Mouse (Mus musculus) heart, embryonic 16.5 days (tissue): ENCODE results near the gene Herc4. TPM values are rescaled to one million over a fixed set of nuclear protein-coding genes. Genes with fewer than 3 reads are reported as not detected.
A peak's percentile ranks its signal among the peaks of the same experiment; 100 is the strongest.

Source experiments
- ATAC-seq: fragments of 200-750 bp; cut with Nextera tagmentation; replicated peaks from 2 replicates; pipeline ENCODE4 v1.8.0; 2017; ENCODE audit warnings: moderate number of reproducible peaks; ENCODE audit not compliant: insufficient read depth, low FRiP score; ENCODE audit errors: extremely low read depth
- H3K27ac ChIP-seq: fragments of 300-500 bp; sonication (generic); 2 replicates; pipeline ENCODE4 v1.5.1; 2014; ENCODE audit warnings: mild to moderate bottlenecking, low read length, control low read depth, moderate library complexity
- H3K27me3 ChIP-seq: fragments of 300-500 bp; sonication (generic); 2 replicates; pipeline ENCODE4 v1.6.1; 2014; ENCODE audit warnings: low read length, mixed read lengths; ENCODE audit not compliant: control insufficient read depth, insufficient read depth
- H3K36me3 ChIP-seq: fragments of 300-500 bp; sonication (generic); 2 replicates; pipeline ENCODE4 v1.6.1; 2014; ENCODE audit not compliant: control insufficient read depth, insufficient read depth
- H3K4me1 ChIP-seq: fragments of 300-500 bp; sonication (generic); 2 replicates; pipeline ENCODE4 v1.6.1; 2014; ENCODE audit warnings: low read length, mixed read lengths; ENCODE audit not compliant: control insufficient read depth, insufficient read depth
- H3K4me2 ChIP-seq: fragments of 300-500 bp; sonication (generic); 2 replicates; pipeline ENCODE4 v1.6.1; 2014; ENCODE audit warnings: low read depth, mild to moderate bottlenecking, control low read depth, low read length
- H3K4me3 ChIP-seq: fragments of 300-500 bp; sonication (generic); 2 replicates; pipeline ENCODE4 v1.5.1; 2014; ENCODE audit warnings: mild to moderate bottlenecking, control low read depth, low read length
- H3K9ac ChIP-seq: fragments of 300-500 bp; sonication (generic); 2 replicates; pipeline ENCODE4 v1.6.1; 2014; ENCODE audit warnings: low read length, control low read depth
- H3K9me3 ChIP-seq: fragments of 300-500 bp; sonication (generic); replicated peaks from 2 replicates; pipeline ENCODE4 v1.6.1; 2016; ENCODE audit warnings: low read length; ENCODE audit not compliant: control insufficient read depth
- WGBS: fragments of 180-500 bp; shearing (Covaris S2); extraction: QIAGEN DNeasy Blood & Tissue Kit; methylation state at CpG from one replicate; pipeline ENCODE4 v1.1.7; 2014; 5-methylcytosine and 5-hydroxymethylcytosine counted together
- polyA plus RNA-seq: library from polyadenylated mRNA; unstranded; fragments of >200 nt; fragmentation: Nextera tagmentation; extraction: Ambion mirVana; gene quantifications from 2 replicates; pipeline ENCODE4 v1.2.1, GENCODE M21; 2015

The Herc4 gene
- polyA plus RNA-seq, 1 experiment from 2014 or later: 37.4 TPM

- H3K4me3 ChIP-seq: no peak overlapping the region
- 15% methylated on average over 3 of the region's 5 CpGs for WGBS
- peak overlapping the region; percentile 12; the same call in 1 of the 2 replicates for H3K4me2 ChIP-seq
These were observed 12.8 kb upstream of the Herc4 start for GRCm38 (mm10) chr10:63230854-63231253.

GRCm38 (mm10) chr10:63231630-63232029 lies 12.0 kb upstream of the Herc4 start:
- peaks cover 6% of the 10 kb centered on the region for H3K4me1 ChIP-seq
- H3K36me3 ChIP-seq: no peaks in the 10 kb centered on the region
- no peak overlapping the region for H3K9ac ChIP-seq
- H3K4me2 ChIP-seq: no peak overlapping the region
- no peak overlapping the region for H3K27ac ChIP-seq
- H3K27me3 ChIP-seq: no peaks in the 10 kb centered on the region
- no peaks in the 10 kb centered on the region for H3K9me3 ChIP-seq
- no peak for ATAC-seq
- 47% methylated on average over 5 of the region's 5 CpGs for WGBS
- no peak overlapping the region for H3K4me3 ChIP-seq

More at GRCm38 (mm10) chr10:63230854-63231253, 12.8 kb upstream of the Herc4 start:
- no peaks in the 10 kb centered on the region for H3K9me3 ChIP-seq
- no peaks in the 10 kb centered on the region for H3K27me3 ChIP-seq
- no peak overlapping the region for H3K27ac ChIP-seq
- no peaks in the 10 kb centered on the region for H3K36me3 ChIP-seq
- H3K9ac ChIP-seq: no peak overlapping the region
- ATAC-seq: peak; percentile 76
- peaks cover 6% of the 10 kb centered on the region for H3K4me1 ChIP-seq

GRCm38 (mm10) chr10:63234133-63234532 lies 9.5 kb upstream of the Herc4 start:
- Histone ChIP-seq H3K4me2 (no peak overlapping the region), H3K27ac (no peak overlapping the region), H3K4me3 (no peak overlapping the region), H3K27me3 (no peaks in the 10 kb centered on the region), H3K36me3 (no peaks in the 10 kb centered on the region), H3K9ac (no peak overlapping the region), H3K4me1 (peaks cover 6% of the 10 kb centered on the region), H3K9me3 (no peaks in the 10 kb centered on the region)
- 83% methylated on average over 5 of the region's 5 CpGs for WGBS
- ATAC-seq: no peak

GRCm38 (mm10) chr10:63235889-63236288 lies 7.7 kb upstream of the Herc4 start:
- Histone ChIP-seq H3K4me3 (no peak overlapping the region), H3K9me3 (no peaks in the 10 kb centered on the region), H3K4me1 (peaks cover 3% of the 10 kb centered on the region), H3K9ac (no peak overlapping the region), H3K4me2 (no peak overlapping the region), H3K27me3 (no peaks in the 10 kb centered on the region), H3K36me3 (no peaks in the 10 kb centered on the region), H3K27ac (no peak overlapping the region)
- WGBS: 81% methylated on average over 8 of the region's 8 CpGs
- no peak for ATAC-seq

GRCm38 (mm10) chr10:63236663-63237062 lies 6.9 kb upstream of the Herc4 start:
- Histone ChIP-seq H3K27me3 (no peaks in the 10 kb centered on the region), H3K9me3 (no peaks in the 10 kb centered on the region), H3K4me2 (no peak overlapping the region), H3K27ac (no peak overlapping the region), H3K4me1 (no peaks in the 10 kb centered on the region), H3K4me3 (no peak overlapping the region), H3K9ac (no peak overlapping the region), H3K36me3 (no peaks in the 10 kb centered on the region)
- no peak for ATAC-seq
- WGBS: 90% methylated on average over 6 of the region's 6 CpGs

GRCm38 (mm10) chr10:63237206-63237605 lies 6.4 kb upstream of the Herc4 start:
- H3K9me3 ChIP-seq: no peaks in the 10 kb centered on the region
- ATAC-seq: no peak
- no peak overlapping the region for H3K4me2 ChIP-seq
- H3K4me3 ChIP-seq: no peak overlapping the region
- 79% methylated on average over 2 of the region's 2 CpGs for WGBS
- H3K36me3 ChIP-seq: no peaks in the 10 kb centered on the region
- H3K27ac ChIP-seq: no peak overlapping the region
- H3K4me1 ChIP-seq: 0 out of 2 replicates have a peak, but pooled peaks cover under 1% of the 10 kb centered on the region
- no peaks in the 10 kb centered on the region for H3K27me3 ChIP-seq
- H3K9ac ChIP-seq: no peak overlapping the region

GRCm38 (mm10) chr10:63238090-63238489 lies 5.5 kb upstream of the Herc4 start:
- Histone ChIP-seq H3K36me3 (no peaks in the 10 kb centered on the region), H3K27me3 (no peaks in the 10 kb centered on the region), H3K27ac (no peak overlapping the region), H3K9me3 (no peaks in the 10 kb centered on the region), H3K4me3 (no peak overlapping the region), H3K9ac (no peak overlapping the region), H3K4me2 (no peak overlapping the region), H3K4me1 (peaks cover 9% of the 10 kb centered on the region)
- 71% methylated on average over 4 of the region's 4 CpGs for WGBS
- no peak for ATAC-seq

GRCm38 (mm10) chr10:63239848-63240247 lies 3.8 kb upstream of the Herc4 start:
- ATAC-seq: no peak
- H3K4me2 ChIP-seq: no peak overlapping the region

GRCm38 (mm10) chr10:63240868-63241271 lies 2.7 kb upstream of the Herc4 start:
- no peak overlapping the region for H3K9ac ChIP-seq
- ATAC-seq: no peak
- H3K27me3 ChIP-seq: no peaks in the 10 kb centered on the region
- no peak overlapping the region for H3K27ac ChIP-seq
- H3K4me1 ChIP-seq: peaks cover 9% of the 10 kb centered on the region
- H3K4me2 ChIP-seq: no peak overlapping the region
- H3K36me3 ChIP-seq: peaks cover 2% of the 10 kb centered on the region; the same call in 1 of the 2 replicates
- no peak overlapping the region for H3K4me3 ChIP-seq
- 69% methylated on average over 2 of the region's 2 CpGs for WGBS
- H3K9me3 ChIP-seq: no peaks in the 10 kb centered on the region

More at GRCm38 (mm10) chr10:63239848-63240247, 3.8 kb upstream of the Herc4 start:
- H3K9ac ChIP-seq: no peak overlapping the region
- H3K9me3 ChIP-seq: no peaks in the 10 kb centered on the region
- H3K27me3 ChIP-seq: no peaks in the 10 kb centered on the region
- no peak overlapping the region for H3K27ac ChIP-seq
- no peak overlapping the region for H3K4me3 ChIP-seq
- 76% methylated on average over 2 of the region's 2 CpGs for WGBS
- peaks cover 9% of the 10 kb centered on the region for H3K4me1 ChIP-seq
- no peaks in the 10 kb centered on the region for H3K36me3 ChIP-seq
